In the genomic region with DNA sequence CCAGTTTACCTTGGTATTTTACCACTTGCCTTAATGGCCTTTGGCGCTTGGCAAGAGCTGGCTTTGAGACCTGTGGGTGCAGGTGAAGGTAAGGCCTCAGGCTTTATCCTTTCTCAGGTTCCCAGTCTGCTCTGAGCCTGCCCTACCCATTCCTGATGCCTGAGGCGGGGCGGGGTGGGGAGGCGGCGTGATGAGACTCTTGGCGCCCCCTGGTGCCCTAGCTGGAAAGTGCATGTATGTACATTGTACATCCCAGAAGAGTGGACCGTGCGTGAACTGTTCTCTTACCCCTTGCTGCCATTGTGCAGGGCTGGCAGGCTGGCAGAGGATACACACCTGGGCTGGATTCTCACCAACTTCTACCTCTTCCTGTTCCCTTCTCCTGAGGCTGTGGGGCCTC, we compare ENCODE assay signal across 8 mouse cellular contexts. TPM values are rescaled to one million over a fixed set of nuclear protein-coding genes. Genes with fewer than 3 reads are reported as not detected.
DNase-seq lines count a peak whose midpoint lies in the region; ATAC-seq and TF ChIP-seq lines count a peak whose summit lies in the region.

No protein-coding gene starts in this region.

- ATAC-seq in embryonic facial prominence, embryonic 12.5 days (ENCODE audit: insufficient number of reproducible peaks, insufficient read depth, low FRiP score, low TSS enrichment), result peak; percentile 69
- ATAC-seq in heart, embryonic 13.5 days (ENCODE audit: extremely low read depth, insufficient number of reproducible peaks, low FRiP score, low TSS enrichment), result peak; percentile 63; the same call in 1 of the 2 replicates
- ATAC-seq in kidney, postnatal 0 days (replicated peaks; ENCODE audit: low FRiP score, low read depth), result peak; percentile 57; the same call in 1 of the 2 replicates
- ATAC-seq in liver, embryonic 15.5 days (ENCODE audit: insufficient read depth), result peak; percentile 65
- ATAC-seq in neural tube, embryonic 11.5 days (ENCODE audit: insufficient read depth, low FRiP score, low TSS enrichment), result peak; percentile 45; the same call in 1 of the 2 replicates

- no peak overlapping the region for H3K27ac ChIP-seq in embryonic facial prominence, embryonic 12.5 days
- no peak overlapping the region for H3K27ac ChIP-seq in heart, embryonic 13.5 days (replicated peaks)
- no peak overlapping the region for H3K27ac ChIP-seq in kidney, postnatal 0 days
- H3K27ac ChIP-seq in liver, embryonic 15.5 days (replicated peaks), result no peak overlapping the region
- H3K27ac ChIP-seq in neural tube, embryonic 11.5 days (ENCODE audit: low read depth, low read length), result no peak overlapping the region

- 2% methylated on average over 8 of the region's 8 CpGs for WGBS in embryonic facial prominence, embryonic 12.5 days
- 4% methylated on average over 8 of the region's 8 CpGs for WGBS in heart, embryonic 13.5 days
- WGBS in kidney, postnatal 0 days, result 2% methylated on average over 8 of the region's 8 CpGs
- 3% methylated on average over 8 of the region's 8 CpGs for WGBS in liver, embryonic 15.5 days (ENCODE audit: insufficient replicate concordance)
- WGBS in neural tube, embryonic 11.5 days, result 4% methylated on average over 8 of the region's 8 CpGs

- no peak overlapping the region for H3K4me3 ChIP-seq in embryonic facial prominence, embryonic 12.5 days
- H3K4me3 ChIP-seq in heart, embryonic 13.5 days, result no peak overlapping the region
- H3K4me3 ChIP-seq in kidney, postnatal 0 days (replicated peaks; ENCODE audit: low read depth, low read length), result no peak overlapping the region
- H3K4me3 ChIP-seq in liver, embryonic 15.5 days (replicated peaks), result no peak overlapping the region
- H3K4me3 ChIP-seq in neural tube, embryonic 11.5 days (ENCODE audit: low read depth, low read length), result no peak overlapping the region

- peaks cover 6% of the 10 kb centered on the region; the same call in 1 of the 2 replicates for H3K36me3 ChIP-seq in embryonic facial prominence, embryonic 12.5 days
- peaks cover 23% of the 10 kb centered on the region for H3K36me3 ChIP-seq in heart, embryonic 13.5 days
- H3K36me3 ChIP-seq in kidney, postnatal 0 days (ENCODE audit: insufficient read depth, low read length), result peaks cover 8% of the 10 kb centered on the region; the same call in 1 of the 2 replicates
- peaks cover 20% of the 10 kb centered on the region for H3K36me3 ChIP-seq in liver, embryonic 15.5 days (replicated peaks)
- H3K36me3 ChIP-seq in neural tube, embryonic 11.5 days (ENCODE audit: control insufficient read depth, insufficient read depth, low read length), result no peaks in the 10 kb centered on the region

- no peak overlapping the region for H3K9ac ChIP-seq in embryonic facial prominence, embryonic 12.5 days
- no peak overlapping the region for H3K9ac ChIP-seq in heart, embryonic 13.5 days
- H3K9ac ChIP-seq in kidney, postnatal 0 days (ENCODE audit: low read depth, low read length), result no peak overlapping the region
- H3K9ac ChIP-seq in liver, embryonic 15.5 days, result no peak overlapping the region
- H3K9ac ChIP-seq in neural tube, embryonic 11.5 days (ENCODE audit: low read length), result no peak overlapping the region

- H3K9me3 ChIP-seq in embryonic facial prominence, embryonic 12.5 days, result no peaks in the 10 kb centered on the region
- no peaks in the 10 kb centered on the region for H3K9me3 ChIP-seq in heart, embryonic 13.5 days
- H3K9me3 ChIP-seq in kidney, postnatal 0 days (replicated peaks; ENCODE audit: low read length), result no peaks in the 10 kb centered on the region
- H3K9me3 ChIP-seq in liver, embryonic 15.5 days (replicated peaks), result no peaks in the 10 kb centered on the region
- H3K9me3 ChIP-seq in neural tube, embryonic 11.5 days (ENCODE audit: control insufficient read depth, low read length), result no peaks in the 10 kb centered on the region

- peak; percentile 74 to 80 for DNase-seq in CD8-positive naive resting alpha-beta T cell, adult 2 months (ENCODE audit: low read depth in 2 of 2, low spot score in 2 of 2)
- DNase-seq in adrenal gland, postnatal 25 days, result peak; percentile 85
- peak; percentile 87 for DNase-seq in kidney, postnatal 0 days (ENCODE audit: low spot score)
- peak; percentile 87 for DNase-seq in neural tube, embryonic 11.5 days (ENCODE audit: low spot score)
- DNase-seq in testis, postnatal 14 days (ENCODE audit: low spot score), result peak; percentile 77

- peak; percentile 91 for TF ChIP-seq CTCF in kidney, postnatal 0 days (IDR thresholded peaks at IDR 0.05; ENCODE audit: low read depth)

- no peak overlapping the region for H3K4me2 ChIP-seq in embryonic facial prominence, embryonic 12.5 days (replicated peaks)
- no peak overlapping the region for H3K4me2 ChIP-seq in heart, embryonic 13.5 days
- H3K4me2 ChIP-seq in kidney, postnatal 0 days (ENCODE audit: low read length), result no peak overlapping the region
- no peak overlapping the region for H3K4me2 ChIP-seq in liver, embryonic 15.5 days
- no peak overlapping the region for H3K4me2 ChIP-seq in neural tube, embryonic 11.5 days (ENCODE audit: low read depth)

- H3K27me3 ChIP-seq in embryonic facial prominence, embryonic 12.5 days, result peaks cover 8% of the 10 kb centered on the region
- peaks cover 13% of the 10 kb centered on the region for H3K27me3 ChIP-seq in heart, embryonic 13.5 days (replicated peaks)
- no peaks in the 10 kb centered on the region for H3K27me3 ChIP-seq in kidney, postnatal 0 days (ENCODE audit: insufficient read depth, low read length)
- peaks cover 26% of the 10 kb centered on the region for H3K27me3 ChIP-seq in liver, embryonic 15.5 days
- H3K27me3 ChIP-seq in neural tube, embryonic 11.5 days (ENCODE audit: control insufficient read depth, insufficient read depth, low read length), result peaks cover 7% of the 10 kb centered on the region; the same call in 1 of the 2 replicates

- peaks cover 5% of the 10 kb centered on the region; the same call in 1 of the 2 replicates for H3K4me1 ChIP-seq in embryonic facial prominence, embryonic 12.5 days
- H3K4me1 ChIP-seq in heart, embryonic 13.5 days, result peaks cover 9% of the 10 kb centered on the region
- H3K4me1 ChIP-seq in kidney, postnatal 0 days (replicated peaks; ENCODE audit: insufficient read depth, low read length), result no peaks in the 10 kb centered on the region
- peaks cover 8% of the 10 kb centered on the region; the same call in 1 of the 2 replicates for H3K4me1 ChIP-seq in liver, embryonic 15.5 days (replicated peaks)
- H3K4me1 ChIP-seq in neural tube, embryonic 11.5 days (ENCODE audit: control insufficient read depth, insufficient read depth, low read length), result no peaks in the 10 kb centered on the region

RNA-seq across cellular contexts. Expression of gene Sema4a, which starts 16.8 kb away (rescaled TPM):
- total RNA-seq in adrenal gland, postnatal 25 days (2021), result 6.0 and 6.2 TPM in 2 replicates
- 7.5 and 9.0 TPM in 2 replicates for polyA plus RNA-seq in embryonic facial prominence, embryonic 12.5 days (2016; fragmentation: Nextera tagmentation; extraction: Ambion mirVana)
- polyA plus RNA-seq in heart, embryonic 13.5 days (2015; fragmentation: Nextera tagmentation; extraction: Ambion mirVana), result 1.3 and 1.7 TPM in 2 replicates
- polyA plus RNA-seq in kidney, postnatal 0 days (2015; fragmentation: Nextera tagmentation; extraction: Ambion mirVana), result 32.6 and 33.3 TPM in 2 replicates
- 25.0 and 26.2 TPM in 2 replicates for polyA plus RNA-seq in liver, embryonic 15.5 days (2015; fragmentation: Nextera tagmentation; extraction: Ambion mirVana)
- polyA plus RNA-seq in neural tube, embryonic 11.5 days (2014; fragmentation: Nextera tagmentation; extraction: Ambion mirVana), result 5.8 and 6.1 TPM in 2 replicates

RNA-seq across cellular contexts. Expression of gene Lmna, which starts 32.0 kb away (rescaled TPM):
- 90.6 and 91.1 TPM in 2 replicates for total RNA-seq in adrenal gland, postnatal 25 days (2021)
- 109 and 113 TPM in 2 replicates for polyA plus RNA-seq in embryonic facial prominence, embryonic 12.5 days (2016; fragmentation: Nextera tagmentation; extraction: Ambion mirVana)
- 86.7 and 97.1 TPM in 2 replicates for polyA plus RNA-seq in heart, embryonic 13.5 days (2015; fragmentation: Nextera tagmentation; extraction: Ambion mirVana)
- 99.3 and 108 TPM in 2 replicates for polyA plus RNA-seq in kidney, postnatal 0 days (2015; fragmentation: Nextera tagmentation; extraction: Ambion mirVana)
- 133 and 142 TPM in 2 replicates for polyA plus RNA-seq in liver, embryonic 15.5 days (2015; fragmentation: Nextera tagmentation; extraction: Ambion mirVana)
- polyA plus RNA-seq in neural tube, embryonic 11.5 days (2014; fragmentation: Nextera tagmentation; extraction: Ambion mirVana), result 16.1 and 17.4 TPM in 2 replicates

RNA-seq across cellular contexts. Expression of gene Slc25a44, which starts 52.8 kb away (rescaled TPM):
- total RNA-seq in adrenal gland, postnatal 25 days (2021), result 42.9 and 45.9 TPM in 2 replicates
- polyA plus RNA-seq in embryonic facial prominence, embryonic 12.5 days (2016; fragmentation: Nextera tagmentation; extraction: Ambion mirVana), result 17.0 and 17.3 TPM in 2 replicates
- 12.0 and 12.5 TPM in 2 replicates for polyA plus RNA-seq in heart, embryonic 13.5 days (2015; fragmentation: Nextera tagmentation; extraction: Ambion mirVana)
- polyA plus RNA-seq in kidney, postnatal 0 days (2015; fragmentation: Nextera tagmentation; extraction: Ambion mirVana), result 17.1 and 17.7 TPM in 2 replicates
- polyA plus RNA-seq in liver, embryonic 15.5 days (2015; fragmentation: Nextera tagmentation; extraction: Ambion mirVana), result 10.6 and 12.7 TPM in 2 replicates
- polyA plus RNA-seq in neural tube, embryonic 11.5 days (2014; fragmentation: Nextera tagmentation; extraction: Ambion mirVana), result 24.8 and 27.0 TPM in 2 replicates

RNA-seq across cellular contexts. Expression of gene Mex3a, which starts 54.5 kb away (rescaled TPM):
- total RNA-seq in adrenal gland, postnatal 25 days (2021), result 3.3 and 3.5 TPM in 2 replicates
- 36.3 and 37.7 TPM in 2 replicates for polyA plus RNA-seq in embryonic facial prominence, embryonic 12.5 days (2016; fragmentation: Nextera tagmentation; extraction: Ambion mirVana)
- 9.9 and 10.1 TPM in 2 replicates for polyA plus RNA-seq in heart, embryonic 13.5 days (2015; fragmentation: Nextera tagmentation; extraction: Ambion mirVana)
- polyA plus RNA-seq in kidney, postnatal 0 days (2015; fragmentation: Nextera tagmentation; extraction: Ambion mirVana), result 12.5 and 13.8 TPM in 2 replicates
- polyA plus RNA-seq in liver, embryonic 15.5 days (2015; fragmentation: Nextera tagmentation; extraction: Ambion mirVana), result 0.60 and 0.67 TPM in 2 replicates
- 42.0 and 43.6 TPM in 2 replicates for polyA plus RNA-seq in neural tube, embryonic 11.5 days (2014; fragmentation: Nextera tagmentation; extraction: Ambion mirVana)
